Mouse (Mus musculus): ENCODE measurements around the gene Fgfr2. TPM values are rescaled to one million over a fixed set of nuclear protein-coding genes. Genes with fewer than 3 reads are reported as not detected.
A peak's percentile ranks its signal among the peaks of the same experiment; 100 is the strongest.

Fgfr2 gene
- total RNA-seq, 2 experiments from 2014 or later: 1.5 to 1.7 TPM

DNA sequence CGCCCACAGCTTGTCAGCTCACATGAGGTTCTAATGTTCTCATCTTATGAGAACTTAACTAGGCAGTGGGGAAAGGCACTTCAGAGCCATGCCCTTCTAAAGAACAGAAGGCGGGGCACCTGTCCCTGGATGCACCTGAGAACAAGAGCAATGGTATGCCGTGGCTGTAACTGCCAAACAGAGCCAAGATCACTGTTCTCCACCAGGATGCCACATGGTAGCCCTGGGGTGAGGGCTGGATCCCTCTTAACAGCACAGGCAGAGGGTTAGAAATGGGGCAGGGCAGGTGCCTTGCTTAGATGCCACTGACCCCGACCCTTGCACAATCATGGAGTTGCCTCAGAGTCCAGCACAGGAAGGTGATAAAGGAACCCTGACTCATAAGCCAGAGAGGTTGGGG lies 2903.3 kb downstream of the Fgfr2 start:
- intact Hi-C loops (cut with DNase I): no loop called here
- DNase-seq: no peak

DNA sequence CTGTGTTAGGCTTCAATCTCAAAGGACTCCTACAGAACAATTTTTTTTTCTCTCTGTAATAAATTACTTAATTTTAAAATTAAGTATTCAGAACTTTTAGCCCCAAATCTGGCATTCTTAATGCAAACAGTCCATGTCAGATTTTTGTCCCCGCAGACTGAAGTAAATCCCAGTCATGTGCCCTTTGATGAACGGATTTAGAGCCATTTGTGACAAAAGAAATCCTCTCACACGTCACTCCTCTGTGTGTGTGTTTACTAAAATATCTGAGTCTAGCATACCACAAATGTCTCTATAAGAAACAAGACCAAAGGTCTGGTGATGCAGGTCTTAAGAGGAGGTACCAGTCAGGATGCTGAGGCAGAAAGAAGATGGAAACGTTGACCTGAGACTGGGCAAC lies 2906.9 kb downstream of the Fgfr2 start:
- DNase-seq: no peak
- intact Hi-C loops (cut with DNase I): no loop called here

DNA sequence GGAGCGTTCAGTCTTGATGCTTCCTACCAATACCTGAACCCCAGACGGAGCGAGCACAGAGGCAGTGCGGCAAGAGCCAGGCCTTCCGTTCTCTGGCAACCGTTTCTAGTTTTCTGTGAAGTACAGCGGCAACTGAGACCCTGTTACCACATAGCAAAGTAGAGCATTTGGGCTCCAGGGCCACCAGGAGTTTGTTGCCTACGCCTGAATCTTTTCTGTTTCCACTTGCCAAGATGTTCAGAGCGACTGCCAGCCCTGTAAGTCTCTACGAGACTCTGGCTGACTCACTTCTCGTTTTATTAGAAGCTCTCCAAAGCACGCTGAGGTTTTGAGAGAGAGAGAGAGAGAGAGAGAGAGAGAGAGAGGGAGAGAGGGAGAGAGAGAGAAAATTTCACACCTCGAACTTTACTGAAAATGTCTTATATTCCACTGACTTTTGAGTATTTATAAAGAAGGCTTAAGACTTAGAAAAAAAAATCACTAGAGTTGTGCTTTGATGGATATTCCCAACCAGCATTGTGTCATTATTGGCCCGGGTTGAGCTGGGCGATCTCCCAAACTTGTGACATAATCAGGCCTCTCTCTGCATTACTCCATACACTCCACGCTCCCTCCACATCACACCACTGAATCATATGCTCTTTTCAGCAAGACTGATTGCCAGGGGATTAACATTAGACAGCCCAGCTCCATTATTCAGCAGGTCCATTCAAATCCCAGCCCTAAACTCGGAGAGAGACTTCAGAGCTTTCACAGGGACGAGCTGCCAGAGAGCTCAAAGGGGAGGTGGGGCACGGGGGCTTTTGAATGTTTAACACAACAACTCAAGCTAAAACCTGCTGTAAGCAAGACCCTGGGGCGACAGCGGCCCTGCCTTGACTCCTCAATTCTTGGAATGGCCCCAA lies 2907.6 kb downstream of the Fgfr2 start:
- peak; percentile 64 to 70 for DNase-seq
- intact Hi-C loops (cut with DNase I): no loop called here

- intact Hi-C loops (cut with DNase I): no loop called here
- no peak for DNase-seq
Observed at GRCm38 (mm10) chr7:130213156-130213555, 2910.0 kb downstream of the Fgfr2 start.

DNA sequence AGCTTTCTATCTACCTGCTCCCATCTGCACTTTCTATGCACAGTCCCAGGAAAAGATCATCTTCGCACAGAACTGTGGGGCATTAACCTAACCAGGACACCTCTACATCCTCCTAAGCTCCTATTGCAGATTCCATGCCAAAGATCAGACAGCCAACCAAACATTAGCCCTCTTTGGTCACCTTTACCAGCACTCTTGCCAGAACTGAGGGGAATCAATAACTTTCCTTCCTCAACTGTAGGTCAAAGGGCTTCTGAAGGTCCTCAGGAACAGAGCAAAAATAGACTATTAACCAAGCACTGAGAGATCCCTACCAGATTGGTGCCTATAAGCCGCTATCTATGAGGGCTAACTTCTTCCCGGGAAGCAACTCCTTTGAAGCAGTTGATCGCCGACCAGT lies 2911.7 kb downstream of the Fgfr2 start:
- DNase-seq: no peak
- intact Hi-C loops (cut with DNase I): no loop called here

DNA sequence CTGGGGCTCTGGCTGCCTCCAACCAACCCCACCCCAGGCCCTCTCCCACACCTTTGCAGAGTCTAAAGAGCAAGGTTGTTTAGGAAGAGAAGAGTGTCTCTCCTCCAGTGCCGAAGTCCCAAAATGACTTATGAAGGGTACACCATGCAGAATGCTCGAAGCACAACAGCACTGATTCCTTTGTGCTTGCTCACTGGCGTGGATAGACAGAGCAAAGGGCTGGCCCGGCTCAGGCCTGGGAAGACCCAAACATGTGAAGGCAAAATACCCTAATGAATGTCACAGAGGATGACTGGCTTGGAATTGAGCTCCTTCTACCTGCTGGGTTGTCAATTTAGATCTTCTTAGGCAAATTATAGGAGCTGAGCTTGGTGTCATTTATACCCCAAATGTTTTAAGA lies 2914.5 kb downstream of the Fgfr2 start:
- DNase-seq: no peak
- intact Hi-C loops (cut with DNase I): no loop called here

DNA sequence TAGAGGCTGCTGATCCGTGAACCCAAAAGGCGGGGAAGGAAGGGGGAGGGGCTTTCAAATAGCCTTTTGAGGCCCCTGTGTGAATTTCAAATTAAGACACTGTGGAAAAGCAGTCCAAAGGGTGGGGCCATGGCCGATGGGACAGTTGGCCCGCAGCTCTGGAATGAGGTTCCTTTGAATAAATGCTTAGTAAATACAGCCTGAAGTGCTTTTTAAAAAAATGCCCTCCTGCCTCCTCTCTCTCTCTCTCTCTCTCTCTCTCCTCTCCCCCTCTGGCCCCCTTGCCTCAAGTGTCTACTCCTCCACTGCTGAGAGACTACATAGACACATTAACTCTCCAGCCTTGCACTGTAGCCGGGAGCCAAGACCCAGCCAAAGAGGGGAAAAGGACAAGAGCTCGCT lies 2917.0 kb downstream of the Fgfr2 start:
- no peak for DNase-seq

GRCm38 (mm10) chr7:130205140-130205539 lies 2918.0 kb downstream of the Fgfr2 start:
- intact Hi-C loops (cut with DNase I): no loop called here
- DNase-seq: no peak

More for the DNA sequence above, 2917.0 kb downstream of the Fgfr2 start:
- intact Hi-C loops (cut with DNase I): no loop called here

- no peak for DNase-seq
- intact Hi-C loops (cut with DNase I): no loop called here
Observed at GRCm38 (mm10) chr7:130201020-130201419, 2922.1 kb downstream of the Fgfr2 start.

DNA sequence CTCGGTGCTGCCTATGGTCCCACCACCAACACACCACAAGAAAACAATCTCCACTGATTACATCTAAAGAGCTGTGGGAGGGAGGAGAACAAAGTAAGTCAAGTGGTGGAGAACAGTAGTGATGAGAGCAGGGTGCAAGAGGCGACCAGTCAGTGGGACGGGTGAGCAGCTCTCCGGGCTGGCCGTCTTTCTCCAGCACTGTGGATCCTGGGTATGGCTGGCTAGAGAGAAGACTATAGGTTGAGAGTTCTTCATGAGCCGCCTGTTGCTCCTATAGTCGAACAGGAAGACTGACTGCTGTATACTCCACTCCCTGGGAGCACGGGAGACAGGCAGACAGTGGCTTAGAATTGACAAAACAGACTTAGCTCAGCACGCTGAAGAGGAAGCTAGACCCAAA lies 2923.2 kb downstream of the Fgfr2 start:
- intact Hi-C loops (cut with DNase I): no loop called here
- DNase-seq: no peak

DNA sequence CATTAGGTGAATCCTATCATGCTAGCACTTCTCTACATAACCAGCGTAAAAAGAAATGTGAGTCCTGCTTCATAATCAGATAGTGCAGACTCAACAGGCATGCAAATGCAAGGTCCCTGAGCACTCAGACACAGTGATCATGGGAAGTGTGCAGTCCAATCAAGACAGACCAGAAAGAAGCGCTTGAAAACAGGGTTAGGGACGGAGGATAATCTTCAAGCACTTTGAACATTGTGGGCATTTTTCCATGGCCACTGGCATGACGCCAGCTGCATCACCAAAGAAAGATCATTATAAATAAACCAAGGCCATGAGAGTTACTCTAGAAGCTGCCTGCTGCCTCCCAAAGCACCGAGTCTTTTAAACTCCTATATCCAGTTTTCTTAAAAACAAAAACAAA lies 2923.8 kb downstream of the Fgfr2 start:
- DNase-seq: no peak
- intact Hi-C loops (cut with DNase I): no loop called here

DNA sequence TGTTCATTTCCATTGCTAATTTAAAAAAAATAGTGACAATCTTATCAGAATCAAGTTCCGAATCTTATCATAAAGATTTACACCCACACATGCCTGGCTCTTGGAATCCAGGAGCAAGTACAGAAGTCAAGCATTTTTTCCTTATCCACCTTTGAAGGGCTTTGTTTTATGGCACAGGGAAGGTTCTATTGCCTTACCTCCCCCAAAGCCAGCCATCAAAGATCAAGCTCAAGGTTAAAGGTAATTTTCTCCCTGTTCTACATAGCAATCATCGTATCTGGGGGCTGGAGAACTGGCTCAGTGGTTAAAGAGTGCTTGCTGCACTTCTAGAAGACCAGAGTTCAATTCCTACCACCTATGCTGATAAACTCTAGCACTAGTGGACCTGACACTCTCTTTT lies 2928.1 kb downstream of the Fgfr2 start:
- intact Hi-C loops (cut with DNase I): no loop called here
- DNase-seq: no peak

- DNase-seq: no peak
- intact Hi-C loops (cut with DNase I): no loop called here
Observed at GRCm38 (mm10) chr7:130190329-130190975, 2932.7 kb downstream of the Fgfr2 start.

DNA sequence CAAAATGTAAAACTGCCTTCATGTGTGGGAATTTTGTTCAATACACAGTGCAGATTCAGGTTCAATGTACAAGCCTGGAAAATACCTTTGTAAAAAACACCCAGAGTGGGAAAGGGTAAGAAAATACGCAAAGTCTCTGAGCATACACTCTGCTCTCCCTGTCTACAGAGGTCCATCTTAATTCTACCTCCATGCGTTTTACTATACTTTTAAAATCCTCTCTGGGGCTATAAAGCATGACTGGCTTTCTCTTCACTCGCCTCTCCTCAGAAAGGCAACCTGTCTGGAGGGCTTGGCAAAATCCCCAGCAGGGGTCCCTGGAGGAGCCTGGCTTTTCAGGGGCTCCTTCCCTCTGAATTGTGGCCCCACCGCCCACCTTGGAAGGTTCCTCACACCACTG lies 2933.2 kb downstream of the Fgfr2 start:
- no peak for DNase-seq

DNA sequence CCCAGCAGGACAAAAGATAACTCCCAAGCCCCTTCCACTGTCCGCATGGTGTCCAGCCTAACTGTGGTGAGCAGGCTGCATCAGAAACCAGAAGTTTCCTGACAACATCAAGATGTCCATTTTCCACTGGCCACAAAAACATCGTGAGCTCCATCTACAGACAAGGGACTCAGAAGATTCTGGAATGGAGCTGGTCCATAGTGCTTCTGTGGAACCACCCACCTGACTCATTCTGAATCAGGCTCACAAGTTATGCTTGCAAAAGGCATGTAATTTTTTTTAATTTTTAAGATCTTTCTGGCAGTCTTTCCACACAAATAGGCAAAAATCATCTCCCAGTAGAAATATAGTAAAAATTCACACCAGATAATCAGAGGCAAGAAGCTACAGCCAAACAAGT lies 2935.0 kb downstream of the Fgfr2 start:
- DNase-seq: no peak
- intact Hi-C loops (cut with DNase I): no loop called here

More for the DNA sequence above, 2933.2 kb downstream of the Fgfr2 start:
- intact Hi-C loops (cut with DNase I): no loop called here

DNA sequence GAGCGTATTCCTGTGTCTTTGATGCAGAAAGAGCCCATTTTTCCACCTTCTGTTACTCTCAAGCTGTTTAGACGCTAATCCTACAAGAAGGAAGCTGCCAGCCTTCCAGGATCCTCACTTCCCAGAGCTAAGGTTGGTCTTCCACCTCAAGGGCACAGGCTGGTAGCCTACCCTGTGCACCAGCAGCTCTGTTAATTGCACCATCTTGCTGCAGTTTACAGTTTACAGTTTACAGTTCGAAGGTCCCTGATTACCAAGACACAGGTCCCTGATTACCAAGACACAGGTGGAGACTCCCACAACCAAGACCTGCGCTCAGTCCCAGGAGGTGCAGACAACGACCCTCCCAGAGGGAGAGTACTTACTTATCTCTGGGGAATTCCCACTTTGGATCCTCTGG lies 2938.3 kb downstream of the Fgfr2 start:
- intact Hi-C loops (cut with DNase I): no loop called here
- DNase-seq: no peak

DNA sequence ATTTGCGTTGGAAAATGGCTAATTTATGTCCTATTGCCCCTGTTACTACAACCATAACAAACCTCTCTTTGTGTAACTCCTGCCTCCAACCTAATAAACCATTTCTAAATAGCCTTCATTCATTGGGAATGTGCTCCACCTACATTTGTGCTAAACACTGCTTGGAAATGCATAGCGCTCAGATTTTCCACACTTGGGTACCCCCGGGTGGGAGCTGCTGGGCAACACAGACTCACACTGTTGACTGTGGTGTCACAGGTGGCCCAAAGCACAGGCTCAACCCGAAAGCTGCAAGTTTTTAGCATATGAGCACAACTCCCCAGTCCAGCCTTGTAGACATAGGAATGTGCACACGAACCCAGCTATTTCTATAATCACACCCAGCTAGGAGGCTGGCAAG lies 2939.2 kb downstream of the Fgfr2 start:
- no peak for DNase-seq
- intact Hi-C loops (cut with DNase I): no loop called here

DNA sequence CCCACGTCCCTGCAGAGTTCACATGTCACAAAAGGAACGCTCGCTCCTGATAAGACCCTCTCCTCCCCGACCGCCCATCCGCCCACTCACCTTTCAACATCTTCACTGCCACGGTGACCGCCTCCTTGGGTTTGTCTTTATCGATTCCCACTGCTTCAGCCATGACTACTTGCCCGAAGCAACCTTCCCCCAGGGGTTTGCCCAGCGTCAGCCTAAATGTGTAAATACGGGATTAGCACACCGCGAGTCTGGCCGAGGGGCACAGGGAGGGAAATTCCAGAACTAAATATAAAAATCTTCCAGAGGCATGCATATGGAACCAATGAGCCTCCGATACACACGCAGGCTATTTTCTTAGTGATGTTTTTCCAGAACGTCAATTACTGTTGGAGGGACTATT lies 2940.6 kb downstream of the Fgfr2 start:
- intact Hi-C loops (cut with DNase I): no loop called here
- DNase-seq: no peak

- DNase-seq: no peak
- intact Hi-C loops (cut with DNase I): no loop called here
Observed at GRCm38 (mm10) chr7:130178991-130179390, 2944.2 kb downstream of the Fgfr2 start.

- intact Hi-C loops (cut with DNase I): no loop called here
- DNase-seq: no peak
Observed at GRCm38 (mm10) chr7:130177009-130177408, 2946.1 kb downstream of the Fgfr2 start.

GRCm38 (mm10) chr7:130174525-130174924 lies 2948.6 kb downstream of the Fgfr2 start:
- DNase-seq: peak; percentile 3 to 15
- intact Hi-C loops (cut with DNase I): no loop called here

DNA sequence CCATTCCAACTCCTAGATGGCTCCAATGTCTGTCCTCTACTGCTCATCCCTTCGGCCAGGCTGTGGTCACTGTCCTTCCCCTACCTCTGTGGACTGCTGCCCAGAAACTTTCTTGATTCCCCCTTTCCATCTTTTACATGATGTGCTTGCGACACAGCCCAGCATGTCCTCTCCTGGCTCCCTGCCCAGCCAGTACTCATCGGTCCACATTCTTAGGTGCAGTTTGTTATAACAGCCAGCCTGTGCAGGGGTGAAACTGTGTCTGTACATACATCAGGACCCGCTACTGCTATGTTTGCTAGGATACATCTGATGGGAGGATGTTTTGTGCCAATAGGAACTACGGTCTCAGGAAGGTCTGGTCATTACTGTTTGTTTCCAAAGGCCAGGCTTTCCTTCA lies 2949.2 kb downstream of the Fgfr2 start:
- intact Hi-C loops (cut with DNase I): no loop called here
- no peak for DNase-seq
